Mouse (Mus musculus) cerebellum, adult 9-11 months (tissue): ENCODE measurements around the gene 1700016K19Rik.

Experiments used
- DNase-seq: peaks from one replicate; pipeline ENCODE4 v3.0.0; 2022

Gene 1700016K19Rik

GRCm38 (mm10) chr11:75999440-76000155 is at the start of gene 1700016K19Rik:
TSS of gene 1700016K19Rik (plus strand) at chr11:75999912.
- peak; percentile 88 for DNase-seq

- no peak for DNase-seq
Observed at GRCm38 (mm10) chr11:75950459-75950858, 49.3 kb upstream of the 1700016K19Rik start.

GRCm38 (mm10) chr11:75951895-75952294 is 47.8 kb upstream of the 1700016K19Rik start:
- DNase-seq = no peak

- no peak for DNase-seq
Observed at GRCm38 (mm10) chr11:75954896-75955295, 44.8 kb upstream of the 1700016K19Rik start.

- no peak for DNase-seq
Observed at GRCm38 (mm10) chr11:75956651-75957050, 43.1 kb upstream of the 1700016K19Rik start.

GRCm38 (mm10) chr11:75957124-75957832 is 42.4 kb upstream of the 1700016K19Rik start:
- no peak for DNase-seq

GRCm38 (mm10) chr11:75961782-75962181 is 37.9 kb upstream of the 1700016K19Rik start:
- DNase-seq = no peak

GRCm38 (mm10) chr11:75963730-75964475 is 35.8 kb upstream of the 1700016K19Rik start:
- DNase-seq = no peak

GRCm38 (mm10) chr11:75964476-75964730 is 35.3 kb upstream of the 1700016K19Rik start:
- no peak for DNase-seq

GRCm38 (mm10) chr11:75965674-75966400 is 33.9 kb upstream of the 1700016K19Rik start:
- DNase-seq = no peak

GRCm38 (mm10) chr11:75966401-75967372 is 33.0 kb upstream of the 1700016K19Rik start:
- DNase-seq = peak; percentile 83

- DNase-seq = no peak
Observed at GRCm38 (mm10) chr11:75968761-75969160, 31.0 kb upstream of the 1700016K19Rik start.

GRCm38 (mm10) chr11:75970629-75971028 is 29.1 kb upstream of the 1700016K19Rik start:
- DNase-seq = no peak

- no peak for DNase-seq
Observed at GRCm38 (mm10) chr11:75972188-75972587, 27.5 kb upstream of the 1700016K19Rik start.

- DNase-seq = no peak
Observed at GRCm38 (mm10) chr11:75972916-75973567, 26.7 kb upstream of the 1700016K19Rik start.

- no peak for DNase-seq
Observed at GRCm38 (mm10) chr11:75973988-75974387, 25.7 kb upstream of the 1700016K19Rik start.

- no peak for DNase-seq
Observed at GRCm38 (mm10) chr11:75976748-75977147, 23.0 kb upstream of the 1700016K19Rik start.

- DNase-seq = no peak
Observed at GRCm38 (mm10) chr11:75978051-75978450, 21.7 kb upstream of the 1700016K19Rik start.

GRCm38 (mm10) chr11:75980413-75980812 is 19.3 kb upstream of the 1700016K19Rik start:
- DNase-seq = no peak

- no peak for DNase-seq
Observed at GRCm38 (mm10) chr11:75983194-75983593, 16.5 kb upstream of the 1700016K19Rik start.

GRCm38 (mm10) chr11:75984581-75984980 is 15.1 kb upstream of the 1700016K19Rik start:
- DNase-seq = no peak
